Mouse (Mus musculus): ENCODE results near the gene Tut4.

The Tut4 gene

GRCm38 (mm10) chr4:108539701-108540100, 80.5 kb downstream of the Tut4 start:
- no peak for DNase-seq

GRCm38 (mm10) chr4:108565026-108565425, 105.8 kb downstream of the Tut4 start:
- DNase-seq, result no peak

- DNase-seq, result no peak
These were observed 113.4 kb downstream of the Tut4 start for GRCm38 (mm10) chr4:108572644-108573043.

GRCm38 (mm10) chr4:108578840-108579742, 119.9 kb downstream of the Tut4 start, which contains the start of the genes Prpf38a and Orc1:
Gene Prpf38a, minus strand, starts transcription at chr4:108579336.
Gene Orc1, plus strand, starts transcription at chr4:108579423.
- DNase-seq, result peak; percentile 97 to 99

- no peak for DNase-seq
These were observed 120.7 kb downstream of the Tut4 start for GRCm38 (mm10) chr4:108579743-108580411.

GRCm38 (mm10) chr4:108593376-108593775, 134.2 kb downstream of the Tut4 start:
- DNase-seq, result no peak

- no peak for DNase-seq
These were observed 136.6 kb downstream of the Tut4 start for GRCm38 (mm10) chr4:108595785-108596184.

- DNase-seq, result no peak
These were observed 139.1 kb downstream of the Tut4 start for GRCm38 (mm10) chr4:108598306-108598705.

- DNase-seq, result no peak
These were observed 142.6 kb downstream of the Tut4 start for GRCm38 (mm10) chr4:108601870-108602269.

GRCm38 (mm10) chr4:108608651-108609050, 149.4 kb downstream of the Tut4 start:
- DNase-seq, result no peak
